Mouse (Mus musculus) liver, adult (tissue): ENCODE results near the gene Mtrf1.
A peak's percentile ranks its signal among the peaks of the same experiment; 100 is the strongest.
"Not testable (repeated sequence)": the region's sequence is repeated elsewhere in the genome, so short reads cannot be mapped to it uniquely, and the experiment has no call there.

Experiments used
- GATA4 ChIP-seq: IDR thresholded peaks from 2 replicates; pipeline ENCODE4 v1.6.1; 2014; ENCODE audit warnings: mild to moderate bottlenecking, low read length; ENCODE audit not compliant: insufficient replicate concordance

The Mtrf1 gene

GRCm38 (mm10) chr14:79425979-79426729, 28.6 kb downstream of the Mtrf1 start, which contains the start of gene Kbtbd7:
Gene Kbtbd7, plus strand, starts transcription at chr14:79426511.
- peak; percentile 88; the same call in 1 of the 2 replicates for TF ChIP-seq GATA4

DNA sequence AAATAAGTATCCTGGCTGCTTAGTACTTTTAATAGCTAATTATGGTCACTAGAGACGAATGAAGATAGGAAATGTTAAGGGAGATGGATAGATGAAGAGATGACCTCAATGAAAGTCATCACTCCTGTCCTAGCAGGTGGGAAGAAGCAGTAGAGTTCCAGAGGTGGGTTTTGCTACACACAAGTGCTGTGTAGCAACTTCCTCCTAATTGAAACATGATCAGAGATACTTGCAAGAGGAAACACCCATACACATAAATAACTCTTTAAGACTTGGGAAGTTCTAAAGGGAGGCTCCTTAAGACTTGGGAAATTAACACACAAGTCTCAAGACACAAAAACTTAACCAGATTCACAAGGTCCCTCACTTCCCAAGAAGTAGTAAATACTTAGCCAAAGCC, 36.5 kb downstream of the Mtrf1 start:
- TF ChIP-seq GATA4: no peak

GRCm38 (mm10) chr14:79440655-79441054, 43.1 kb downstream of the Mtrf1 start:
- TF ChIP-seq GATA4: no peak

DNA sequence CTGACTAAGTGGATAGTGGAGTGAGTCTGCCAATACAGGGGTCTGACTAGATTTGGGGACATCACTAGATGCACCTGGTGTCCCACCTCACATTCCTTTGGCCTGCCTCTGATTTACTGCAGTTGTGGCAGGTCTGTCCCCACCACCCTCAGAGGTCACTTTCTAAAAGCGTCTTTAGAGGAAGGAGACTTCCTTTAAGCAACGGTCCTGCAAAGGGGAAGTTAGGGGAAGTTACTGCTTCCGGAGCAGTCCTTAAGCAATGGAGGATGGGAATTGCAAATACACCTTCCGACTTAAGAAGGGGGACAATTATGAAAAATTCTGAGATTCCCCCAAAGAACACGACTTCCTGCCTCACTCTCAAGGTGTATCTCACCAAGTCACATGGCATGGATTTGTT, 43.9 kb downstream of the Mtrf1 start:
- TF ChIP-seq GATA4: no peak

GRCm38 (mm10) chr14:79444601-79445000, 47.0 kb downstream of the Mtrf1 start:
- TF ChIP-seq GATA4: no peak

- TF ChIP-seq GATA4: no peak
Measured at GRCm38 (mm10) chr14:79445055-79445620, 47.6 kb downstream of the Mtrf1 start.

- TF ChIP-seq GATA4: not testable (repeated sequence)
Measured at GRCm38 (mm10) chr14:79451681-79452590, 54.4 kb downstream of the Mtrf1 start, which contains the start of gene Kbtbd6. Gene Kbtbd6, plus strand, starts transcription at chr14:79451835.

DNA sequence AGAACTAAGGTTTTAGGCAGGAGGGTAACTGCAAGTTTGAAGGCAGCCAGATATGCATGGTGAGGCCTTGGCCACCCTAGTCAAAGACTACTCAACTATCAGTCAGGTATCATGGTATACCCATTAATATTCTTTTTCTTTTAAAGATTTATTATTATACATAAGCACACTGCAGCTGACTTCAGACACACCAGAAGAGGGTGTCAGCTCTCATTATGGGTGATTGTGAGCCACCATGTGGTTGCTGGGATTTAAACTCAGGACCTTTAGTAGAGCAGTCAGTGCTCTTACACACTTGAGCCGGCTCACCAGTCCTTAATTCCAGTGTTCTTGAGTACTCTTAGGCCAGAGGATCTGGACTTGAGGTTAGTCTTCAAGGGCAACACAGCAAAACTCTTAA, 62.8 kb downstream of the Mtrf1 start:
- TF ChIP-seq GATA4: no peak

DNA sequence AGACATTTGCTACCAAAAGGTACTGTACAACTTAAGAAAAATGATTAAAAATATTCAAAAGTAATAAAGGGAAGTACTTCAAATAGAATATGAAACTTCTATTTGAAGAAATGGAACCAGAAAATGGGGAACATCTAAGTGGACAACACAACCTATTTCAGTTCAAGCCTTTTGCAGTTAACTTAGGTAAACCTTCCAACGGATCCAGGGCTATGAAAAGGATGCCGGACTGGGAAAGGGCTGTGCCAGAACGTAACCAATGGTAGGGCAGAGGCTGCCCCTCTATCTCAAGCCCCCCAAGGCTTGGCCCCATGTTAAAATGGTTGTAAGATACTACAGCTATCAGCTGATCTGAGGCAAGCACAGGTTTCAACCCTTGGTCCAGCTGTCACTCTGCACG, 63.4 kb downstream of the Mtrf1 start:
- no peak for TF ChIP-seq GATA4

DNA sequence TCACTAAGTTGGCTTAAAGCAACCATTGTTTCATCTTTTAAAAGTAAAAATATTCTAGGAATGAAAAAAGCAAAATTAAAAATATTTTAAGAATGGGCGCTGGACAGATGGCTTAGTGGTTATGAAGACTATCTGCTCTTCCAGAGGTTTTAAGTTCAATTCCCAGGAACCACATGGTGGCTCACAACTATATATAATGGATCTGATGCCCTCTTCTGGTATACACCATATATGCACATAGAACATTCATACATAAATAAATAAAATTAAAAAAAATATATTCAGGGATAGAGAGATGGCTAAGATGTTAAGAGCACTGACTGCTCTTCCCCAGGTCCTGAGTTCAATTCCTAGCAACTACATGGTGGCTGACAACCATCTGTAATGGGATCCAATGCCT, 68.1 kb downstream of the Mtrf1 start:
- TF ChIP-seq GATA4: no peak

GRCm38 (mm10) chr14:79467621-79468020, 70.0 kb downstream of the Mtrf1 start:
- no peak for TF ChIP-seq GATA4
